Mouse (Mus musculus) frontal cortex, postnatal 36 days (tissue): ENCODE measurements around the gene Olfr372.
"Not testable (repeated sequence)": the region's sequence is repeated elsewhere in the genome, so short reads cannot be mapped to it uniquely, and the experiment has no call there.

Experiments
- DNase-seq, 2 experiments: peaks; one replicate each; pipeline ENCODE4 v3.0.0; 2022; ENCODE audit warnings: low spot score in 2 of 2

Olfr372 gene

DNA sequence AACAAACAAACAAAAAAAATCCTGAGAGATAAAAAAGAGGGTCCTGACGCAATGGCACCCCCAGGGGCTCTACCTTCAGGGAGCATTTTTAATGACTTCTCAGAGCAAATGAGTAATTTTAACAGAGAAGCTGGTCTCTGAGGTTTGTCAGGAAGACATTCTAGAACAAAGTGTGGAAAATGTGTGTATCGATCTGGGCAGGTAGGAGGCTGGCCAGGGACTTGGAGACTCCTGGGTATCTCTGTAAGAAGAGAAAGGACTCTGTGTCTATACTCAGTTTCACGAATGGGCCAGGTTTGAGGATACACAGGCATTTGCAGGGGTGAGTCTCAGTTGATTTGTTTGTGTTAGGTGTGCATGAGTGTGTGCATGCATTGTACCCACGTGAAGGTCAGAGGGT lies at the start of gene Olfr372:
Gene Olfr372, plus strand, starts transcription at position 301 of the 400 bp plus-strand sequence.
- not testable (repeated sequence) for DNase-seq

DNA sequence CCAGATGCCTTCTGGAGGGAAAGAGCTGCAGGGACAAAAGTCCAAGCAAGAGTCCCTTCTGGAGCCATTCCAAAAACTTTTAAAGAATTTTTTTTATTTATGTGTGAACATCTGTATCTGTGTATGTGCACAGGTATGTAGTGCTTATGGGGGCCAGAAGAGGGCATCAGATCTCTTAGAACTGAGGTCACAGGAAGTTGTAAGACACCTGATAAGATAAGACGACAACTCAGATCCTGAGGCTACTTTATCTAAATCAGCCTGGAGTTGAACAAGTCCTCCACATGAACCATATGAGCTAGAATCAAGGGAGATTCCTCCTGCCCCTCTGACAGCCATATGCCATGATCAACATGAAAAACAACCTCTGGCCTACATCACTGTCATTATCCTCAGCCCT lies 41.6 kb upstream of the Olfr372 start:
- no peak for DNase-seq

DNA sequence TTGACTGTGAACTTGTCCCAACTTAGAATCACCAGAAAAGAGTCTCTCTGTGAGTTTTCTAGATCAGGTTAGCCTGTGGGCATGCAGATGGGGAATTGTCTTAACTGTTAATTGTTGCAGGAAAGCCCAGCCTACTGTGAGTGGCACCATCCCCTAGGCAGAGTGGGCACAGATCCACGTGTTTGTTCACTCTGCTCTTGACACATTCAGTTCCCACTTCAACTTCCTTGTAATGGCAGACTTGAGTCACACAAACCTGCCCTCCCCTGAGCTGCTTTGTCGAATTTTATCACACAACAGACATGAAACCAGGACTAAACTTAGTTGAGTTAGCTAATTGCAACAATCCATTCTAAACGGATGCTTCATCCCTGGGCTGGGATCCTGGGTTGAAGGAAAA lies 40.8 kb upstream of the Olfr372 start:
- DNase-seq: no peak

- no peak for DNase-seq
Measured at GRCm38 (mm10) chr8:72002942-72003341, 38.1 kb upstream of the Olfr372 start.

- DNase-seq: no peak
Measured at GRCm38 (mm10) chr8:72005912-72006311, 35.1 kb upstream of the Olfr372 start.

GRCm38 (mm10) chr8:72006763-72007162 lies 34.3 kb upstream of the Olfr372 start:
- no peak for DNase-seq

- no peak for DNase-seq
Measured at GRCm38 (mm10) chr8:72008134-72008641, 32.8 kb upstream of the Olfr372 start.

GRCm38 (mm10) chr8:72009473-72009872 lies 31.5 kb upstream of the Olfr372 start, which contains the start of gene Cyp4f18:
TSS of gene Cyp4f18 (minus strand) at chr8:72009626.
- DNase-seq: no peak

- not testable (repeated sequence) for DNase-seq
Measured at GRCm38 (mm10) chr8:72013506-72014228, 27.4 kb upstream of the Olfr372 start.

- not testable (repeated sequence) for DNase-seq
Measured at GRCm38 (mm10) chr8:72017339-72017738, 23.7 kb upstream of the Olfr372 start.

DNA sequence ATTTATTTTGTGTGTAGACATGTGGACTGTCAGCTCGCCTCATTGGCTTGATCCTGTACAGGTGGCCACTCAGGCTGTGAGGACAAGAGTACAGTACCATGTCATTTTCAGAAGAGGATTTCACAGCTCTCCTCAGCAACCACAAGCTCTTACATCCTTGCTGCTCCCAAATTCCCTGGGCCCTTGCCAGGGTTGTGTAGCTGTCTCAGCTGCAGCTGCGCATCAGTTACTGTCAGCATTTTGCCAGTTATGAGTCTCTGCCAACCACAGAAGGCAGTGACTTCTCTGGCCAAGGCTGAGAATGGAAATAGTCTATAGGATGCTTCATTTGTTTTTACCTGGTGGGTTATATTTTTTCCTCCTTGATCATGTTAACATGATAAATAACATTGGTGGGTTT lies 22.9 kb upstream of the Olfr372 start:
- peak; percentile 2 to 28 for DNase-seq

DNA sequence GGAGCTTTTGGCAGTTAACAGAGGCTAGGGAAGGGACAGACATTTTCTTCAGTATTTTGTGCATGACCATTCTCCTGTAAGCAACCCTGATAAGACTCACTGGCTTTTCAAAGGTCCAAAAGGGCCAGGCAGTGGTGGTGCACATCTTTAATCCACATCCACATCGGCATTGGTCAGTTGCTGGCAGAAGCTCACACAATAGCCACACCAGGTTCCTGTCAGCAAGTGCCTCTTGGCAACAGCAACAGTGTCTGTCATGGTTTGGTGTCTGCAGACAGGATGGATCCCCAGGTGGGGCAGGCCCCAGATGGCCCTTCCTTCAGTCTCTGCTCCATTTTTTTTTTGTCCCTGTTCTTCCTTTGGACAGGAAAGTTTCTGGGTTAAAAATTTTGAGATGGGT lies 22.0 kb upstream of the Olfr372 start:
- DNase-seq: not testable (repeated sequence)

- DNase-seq: no peak
Measured at GRCm38 (mm10) chr8:72019816-72020215, 21.2 kb upstream of the Olfr372 start.

DNA sequence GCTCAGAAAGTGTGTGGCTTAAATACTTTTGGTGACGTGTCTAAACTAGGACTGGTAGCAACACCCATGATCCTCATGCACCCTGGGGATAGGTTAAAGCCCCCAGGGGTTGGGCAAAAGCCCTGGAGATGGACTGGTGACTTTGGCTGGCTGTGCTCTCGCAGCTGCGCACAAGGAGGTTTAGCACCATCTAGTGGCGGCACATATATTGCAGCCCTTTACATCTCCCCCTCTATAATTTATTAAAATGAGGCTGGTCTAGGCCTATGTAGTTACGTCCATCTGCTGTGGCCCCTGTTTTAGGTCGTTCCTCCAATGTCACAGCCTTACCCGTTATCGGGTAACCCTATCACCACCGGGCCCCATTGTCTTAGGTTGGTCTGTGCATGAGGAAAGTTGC lies 16.1 kb upstream of the Olfr372 start:
- peak; percentile 19 to 48 for DNase-seq

DNA sequence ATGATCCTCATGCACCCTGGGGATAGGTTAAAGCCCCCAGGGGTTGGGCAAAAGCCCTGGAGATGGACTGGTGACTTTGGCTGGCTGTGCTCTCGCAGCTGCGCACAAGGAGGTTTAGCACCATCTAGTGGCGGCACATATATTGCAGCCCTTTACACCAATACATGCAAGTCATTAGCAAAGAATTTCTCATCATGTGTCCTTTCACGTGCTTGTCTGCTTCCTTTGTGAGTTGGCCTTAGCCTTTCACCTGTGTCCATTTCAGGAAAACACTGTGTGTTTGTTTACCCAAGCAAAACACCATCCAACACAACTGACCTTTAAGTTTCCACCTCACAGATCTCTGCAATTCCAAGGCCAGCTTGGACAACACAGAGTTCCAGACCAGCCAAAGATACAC lies 8.1 kb upstream of the Olfr372 start:
- DNase-seq: peak; percentile 22 to 55

GRCm38 (mm10) chr8:72042493-72042892 lies 1.5 kb downstream of the Olfr372 start:
- DNase-seq: no peak

- DNase-seq: not testable (repeated sequence)
Measured at GRCm38 (mm10) chr8:72054633-72055032, 13.6 kb downstream of the Olfr372 start.

- not testable (repeated sequence) for DNase-seq
Measured at GRCm38 (mm10) chr8:72057643-72058042, 16.6 kb downstream of the Olfr372 start.

DNA sequence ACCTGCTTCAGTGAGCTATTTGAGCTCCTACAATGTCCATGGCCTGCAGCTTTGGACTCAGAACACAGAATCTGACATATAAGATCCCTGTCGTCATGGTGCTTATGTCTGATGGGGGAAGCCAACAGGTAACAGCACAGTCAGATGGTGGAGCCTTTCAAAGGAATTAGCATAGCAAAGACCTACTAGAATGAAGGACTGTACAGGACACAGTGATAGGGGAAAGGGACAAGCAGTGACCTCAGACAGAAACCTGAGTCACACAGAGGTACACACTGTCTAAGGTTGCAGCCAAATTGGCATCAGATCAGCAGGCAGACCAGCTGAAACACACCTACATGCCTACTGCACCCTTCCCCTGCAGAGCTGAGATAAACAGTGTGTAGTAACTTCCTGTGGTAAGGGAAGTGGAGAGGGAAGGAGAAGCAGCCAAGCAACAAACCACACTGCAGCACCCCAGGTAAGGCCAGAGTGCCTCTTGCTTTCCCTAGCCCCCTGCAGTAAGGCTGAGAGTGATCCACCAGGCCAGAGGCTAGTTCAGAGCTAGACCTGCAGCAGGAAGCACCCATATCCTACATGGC lies 25.9 kb downstream of the Olfr372 start:
- not testable (repeated sequence) for DNase-seq

DNA sequence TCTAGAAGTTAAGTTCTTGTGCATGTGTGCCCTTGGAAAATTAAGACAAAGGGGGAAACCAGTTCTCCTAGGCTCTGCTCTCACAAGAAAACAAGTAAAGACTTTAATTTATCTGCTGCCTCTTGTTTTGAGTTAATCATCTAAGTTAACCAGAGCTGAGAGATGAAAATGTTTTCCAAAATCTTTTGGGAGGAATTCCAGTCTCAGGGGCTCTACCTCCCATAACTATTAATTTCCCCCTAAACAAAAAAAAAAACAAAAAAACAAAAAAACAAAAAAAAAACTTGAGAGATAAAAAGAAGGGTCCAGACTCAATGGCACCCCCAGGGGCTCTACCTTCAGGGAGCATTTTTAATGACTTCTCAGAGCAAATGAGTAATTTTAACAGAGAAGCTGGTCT lies 41.9 kb downstream of the Olfr372 start, which contains the start of gene Olfr373:
Gene Olfr373, plus strand, starts transcription at position 301 of the 400 bp plus-strand sequence.
- not testable (repeated sequence) for DNase-seq

GRCm38 (mm10) chr8:72084744-72085143 lies 43.7 kb downstream of the Olfr372 start:
- DNase-seq: no peak

DNA sequence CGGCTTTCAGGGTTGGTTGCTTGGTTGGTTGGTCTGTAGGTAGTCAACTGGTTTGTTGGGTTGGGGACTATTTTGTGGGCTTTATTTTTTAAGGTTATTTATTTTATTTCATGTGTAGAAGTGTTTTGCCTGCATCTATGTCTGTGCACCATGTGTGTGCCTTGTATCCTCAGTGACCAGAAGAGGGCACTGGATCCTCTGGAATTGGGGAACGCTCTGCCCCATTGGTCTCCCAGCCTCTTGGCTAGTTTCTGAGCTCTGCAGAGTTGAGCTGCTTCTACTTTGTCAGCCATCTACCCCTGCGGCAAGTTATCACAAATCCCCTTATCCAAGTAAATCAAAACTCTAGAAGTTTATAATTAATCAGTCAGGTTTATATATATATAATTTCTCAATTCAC lies 46.6 kb downstream of the Olfr372 start:
- not testable (repeated sequence) for DNase-seq

GRCm38 (mm10) chr8:72096721-72097120 lies 55.7 kb downstream of the Olfr372 start:
- DNase-seq: not testable (repeated sequence)
